Mouse (Mus musculus): ENCODE results near the gene Hbs1l.
"Not testable (repeated sequence)": the region's sequence is repeated elsewhere in the genome, so short reads cannot be mapped to it uniquely, and the experiment has no call there.

The Hbs1l gene

GRCm38 (mm10) chr10:21378196-21378944 is 82.6 kb downstream of the Hbs1l start:
- CTCF ChIA-PET = interaction anchor here in 3 of 4 experiments (0.7 to 0.8 kb wide), 6 partner anchors 12 to 613 kb away, joined by 3 to 4 read pairs (median 3); no protein-coding TSS in a partner anchor
- POLR2A ChIA-PET = interaction anchor here in 1 of 4 experiments (0.5 kb wide), 1 partner anchor 22 kb away, joined by 3 read pairs; no protein-coding TSS in a partner anchor

- ChIA-PET POLR2A (interaction anchor here in 1 of 4 experiments (0.7 kb wide), 1 partner anchor 514 kb away, joined by 3 read pairs; no protein-coding TSS in a partner anchor), CTCF (interaction anchor here in 3 of 4 experiments (0.7 to 1.5 kb wide), 5 partner anchors 83 to 1158 kb away, joined by 3 to 7 read pairs (median 3); no protein-coding TSS in a partner anchor)
Observed at GRCm38 (mm10) chr10:21382914-21383313, 87.1 kb downstream of the Hbs1l start.

- ChIA-PET POLR2A (interaction anchor here in 2 of 4 experiments (0.6 to 1.8 kb wide), 2 partner anchors 10 to 289 kb away, joined by 5 to 7 read pairs; no protein-coding TSS in a partner anchor), CTCF (interaction anchor here in 3 of 4 experiments (0.6 to 1.1 kb wide), 4 partner anchors 215 to 1181 kb away, joined by 3 to 4 read pairs (median 3); no protein-coding TSS in a partner anchor)
Observed at GRCm38 (mm10) chr10:21385111-21385663, 89.4 kb downstream of the Hbs1l start.

GRCm38 (mm10) chr10:21389075-21389474 is 93.3 kb downstream of the Hbs1l start:
- CTCF ChIA-PET = no interaction called here
- POLR2A ChIA-PET = no interaction called here

- CTCF ChIA-PET = interaction anchor here in 1 of 4 experiments (0.6 kb wide), 1 partner anchor 12 kb away, joined by 4 read pairs; no protein-coding TSS in a partner anchor
- POLR2A ChIA-PET = no interaction called here
Observed at GRCm38 (mm10) chr10:21390440-21390839, 94.7 kb downstream of the Hbs1l start.

GRCm38 (mm10) chr10:21391286-21391685 is 95.5 kb downstream of the Hbs1l start:
- POLR2A ChIA-PET = no interaction called here
- CTCF ChIA-PET = interaction anchor here in 1 of 4 experiments (0.6 kb wide), 1 partner anchor 12 kb away, joined by 4 read pairs; no protein-coding TSS in a partner anchor

- ChIA-PET POLR2A (interaction anchor here in 1 of 4 experiments (0.6 kb wide), 1 partner anchor 548 kb away, joined by 4 read pairs; no protein-coding TSS in a partner anchor), CTCF (no interaction called here)
Observed at GRCm38 (mm10) chr10:21393390-21393789, 97.6 kb downstream of the Hbs1l start.

- POLR2A ChIA-PET = interaction anchor here in 3 of 4 experiments (0.6 to 2.4 kb wide), 5 partner anchors 11 to 945 kb away, joined by 3 to 7 read pairs (median 4); no protein-coding TSS in a partner anchor
- CTCF ChIA-PET = interaction anchor here in 2 of 4 experiments (0.6 to 1.0 kb wide), 2 partner anchors 70 to 597 kb away, joined by 3 to 11 read pairs; no protein-coding TSS in a partner anchor
Observed at GRCm38 (mm10) chr10:21395426-21396139, 99.8 kb downstream of the Hbs1l start.

GRCm38 (mm10) chr10:21398873-21399425 is 103.2 kb downstream of the Hbs1l start:
- CTCF ChIA-PET = not testable (repeated sequence)
- POLR2A ChIA-PET = interaction anchor here in 1 of 4 experiments (0.6 kb wide), 1 partner anchor 611 kb away, joined by 3 read pairs; no protein-coding TSS in a partner anchor

GRCm38 (mm10) chr10:21399622-21400021 is 103.8 kb downstream of the Hbs1l start:
- ChIA-PET POLR2A (interaction anchor here in 2 of 4 experiments (0.5 to 1.8 kb wide), 4 partner anchors 23 to 610 kb away, joined by 3 to 4 read pairs (median 4); no protein-coding TSS in a partner anchor), CTCF (no interaction called here)

- CTCF ChIA-PET = no interaction called here
- POLR2A ChIA-PET = interaction anchor here in 1 of 4 experiments (0.7 to 1.8 kb wide), 3 partner anchors 15 to 130 kb away, joined by 3 to 4 read pairs (median 3); no protein-coding TSS in a partner anchor
Observed at GRCm38 (mm10) chr10:21400031-21400430, 104.3 kb downstream of the Hbs1l start.

- POLR2A ChIA-PET = interaction anchor here in 2 of 4 experiments (0.6 to 1.8 kb wide), 3 partner anchors 15 to 70 kb away, joined by 3 to 9 read pairs (median 4); no protein-coding TSS in a partner anchor
Observed at GRCm38 (mm10) chr10:21400453-21400852, 104.7 kb downstream of the Hbs1l start.

GRCm38 (mm10) chr10:21401259-21401658 is 105.5 kb downstream of the Hbs1l start:
- CTCF ChIA-PET = interaction anchor here in 1 of 4 experiments (0.9 kb wide), 1 partner anchor 65 kb away, joined by 3 read pairs; no protein-coding TSS in a partner anchor

More at GRCm38 (mm10) chr10:21400453-21400852, 104.7 kb downstream of the Hbs1l start:
- CTCF ChIA-PET = interaction anchor here in 1 of 4 experiments (0.9 kb wide), 1 partner anchor 65 kb away, joined by 3 read pairs; no protein-coding TSS in a partner anchor

GRCm38 (mm10) chr10:21404822-21405221 is 109.0 kb downstream of the Hbs1l start:
- ChIA-PET CTCF (no interaction called here), POLR2A (interaction anchor here in 2 of 4 experiments (0.6 to 1.2 kb wide), 2 partner anchors 356 to 731 kb away, joined by 3 to 5 read pairs; no protein-coding TSS in a partner anchor)

More at GRCm38 (mm10) chr10:21401259-21401658, 105.5 kb downstream of the Hbs1l start:
- POLR2A ChIA-PET = interaction anchor here in 1 of 4 experiments (0.6 kb wide), 1 partner anchor 69 kb away, joined by 9 read pairs; no protein-coding TSS in a partner anchor

GRCm38 (mm10) chr10:21405707-21406534 is 110.1 kb downstream of the Hbs1l start:
- POLR2A ChIA-PET = no interaction called here
- CTCF ChIA-PET = no interaction called here

GRCm38 (mm10) chr10:21410711-21411110 is 114.9 kb downstream of the Hbs1l start:
- ChIA-PET CTCF (no interaction called here), POLR2A (no interaction called here)

GRCm38 (mm10) chr10:21411621-21412205 is 115.9 kb downstream of the Hbs1l start:
- POLR2A ChIA-PET = no interaction called here
- CTCF ChIA-PET = no interaction called here
